Mouse (Mus musculus) forebrain, embryonic 12.5 days (tissue): ENCODE data around the gene Gm9803. TPM values are rescaled to one million over a fixed set of nuclear protein-coding genes. Genes with fewer than 3 reads are reported as not detected.

Experiments used
- ATAC-seq: fragments of 200-750 bp; cut with Nextera tagmentation; 2 replicates; pipeline ENCODE4 v1.8.0; 2017; ENCODE audit warnings: moderate TSS enrichment; ENCODE audit not compliant: low FRiP score
- H3K27ac ChIP-seq: fragments of 300-500 bp; sonication (generic); 2 replicates; pipeline ENCODE4 v1.5.1; 2016; ENCODE audit warnings: mild to moderate bottlenecking
- H3K27me3 ChIP-seq: fragments of 300-500 bp; sonication (generic); 2 replicates; pipeline ENCODE4 v1.6.1; 2016; ENCODE audit warnings: mild to moderate bottlenecking
- H3K36me3 ChIP-seq: fragments of 300-500 bp; sonication (generic); replicated peaks from 2 replicates; pipeline ENCODE4 v1.6.1; 2016; ENCODE audit warnings: mild to moderate bottlenecking
- H3K4me1 ChIP-seq: fragments of 300-500 bp; sonication (generic); 2 replicates; pipeline ENCODE4 v1.6.1; 2016
- H3K4me2 ChIP-seq: fragments of 300-500 bp; sonication (generic); 2 replicates; pipeline ENCODE4 v1.6.1; 2016; ENCODE audit warnings: mild to moderate bottlenecking, moderate library complexity
- H3K4me3 ChIP-seq: fragments of 300-500 bp; sonication (generic); replicated peaks from 2 replicates; pipeline ENCODE4 v1.5.1; 2016; ENCODE audit warnings: mild to moderate bottlenecking
- H3K9ac ChIP-seq: fragments of 300-500 bp; sonication (generic); 2 replicates; pipeline ENCODE4 v1.6.1; 2016; ENCODE audit warnings: mild to moderate bottlenecking
- H3K9me3 ChIP-seq: fragments of 300-500 bp; sonication (generic); 2 replicates; pipeline ENCODE4 v1.6.1; 2016
- WGBS: fragments of 180-500 bp; shearing (Covaris S2); methylation state at CpG from one replicate; pipeline ENCODE4 v1.1.7; 2016; 5-methylcytosine and 5-hydroxymethylcytosine counted together
- polyA plus RNA-seq: library from polyadenylated mRNA; unstranded; fragments of >200 nt; fragmentation: Nextera tagmentation; extraction: Ambion mirVana; gene quantifications from 2 replicates; pipeline ENCODE4 v1.2.1, GENCODE M21; 2016

Gene Gm9803
- polyA plus RNA-seq, 1 experiment from 2014 or later: 14.1 TPM

DNA sequence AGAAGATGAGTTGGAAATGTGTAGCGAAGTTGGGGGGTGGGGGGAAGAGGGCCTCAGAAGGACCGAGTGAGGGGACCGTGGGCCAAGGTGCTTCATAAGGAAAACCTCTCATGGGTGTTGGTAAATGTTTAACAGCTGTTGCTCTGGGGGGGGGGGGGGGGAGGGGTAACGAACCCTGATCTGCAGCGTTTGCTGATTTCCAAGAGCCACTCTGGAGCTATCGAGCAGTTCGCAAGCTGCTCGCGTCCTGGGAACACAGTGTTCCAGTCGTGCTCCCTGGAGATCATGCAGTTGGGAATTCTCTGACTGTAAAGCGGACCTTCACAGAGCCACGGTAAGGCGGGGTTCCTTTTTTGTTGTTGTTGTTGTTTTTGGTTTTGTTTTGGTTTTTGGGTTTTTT is 5.5 kb upstream of the Gm9803 start:
- ATAC-seq: no peak
- 92% methylated on average over 11 of the region's 13 CpGs for WGBS
- no peaks in the 10 kb centered on the region for H3K4me1 ChIP-seq
- no peak overlapping the region for H3K4me3 ChIP-seq
- H3K27ac ChIP-seq: no peak overlapping the region
- H3K27me3 ChIP-seq: no peaks in the 10 kb centered on the region
- H3K36me3 ChIP-seq: peaks cover 12% of the 10 kb centered on the region
- no peaks in the 10 kb centered on the region for H3K9me3 ChIP-seq
- H3K4me2 ChIP-seq: no peak overlapping the region
- H3K9ac ChIP-seq: no peak overlapping the region

DNA sequence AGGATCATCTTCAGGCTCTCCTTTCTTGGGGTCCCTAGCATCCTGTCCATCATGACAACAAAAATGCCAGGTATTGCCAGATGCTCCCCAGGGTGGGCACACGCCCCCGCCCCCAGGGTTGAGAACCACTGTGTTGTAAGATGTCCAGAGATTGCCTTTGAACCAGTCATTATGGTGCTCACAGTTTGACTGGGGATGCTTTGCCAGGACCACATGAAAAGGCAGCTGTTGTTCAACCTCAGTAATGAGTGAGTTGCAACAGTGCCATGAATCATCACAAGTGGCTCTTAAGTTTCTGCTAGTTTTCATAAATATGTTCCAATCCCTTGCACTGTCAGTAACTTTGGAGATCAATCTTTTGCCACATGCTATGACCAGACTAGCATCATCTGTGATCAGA is 3.9 kb upstream of the Gm9803 start:
- no peaks in the 10 kb centered on the region for H3K4me1 ChIP-seq
- no peak overlapping the region for H3K4me2 ChIP-seq
- no peak overlapping the region for H3K9ac ChIP-seq
- no peak overlapping the region for H3K4me3 ChIP-seq
- H3K27me3 ChIP-seq: no peaks in the 10 kb centered on the region
- peaks cover 6% of the 10 kb centered on the region for H3K36me3 ChIP-seq
- no peaks in the 10 kb centered on the region for H3K9me3 ChIP-seq
- no peak for ATAC-seq
- 92% methylated on average over 2 of the region's 2 CpGs for WGBS
- H3K27ac ChIP-seq: no peak overlapping the region

DNA sequence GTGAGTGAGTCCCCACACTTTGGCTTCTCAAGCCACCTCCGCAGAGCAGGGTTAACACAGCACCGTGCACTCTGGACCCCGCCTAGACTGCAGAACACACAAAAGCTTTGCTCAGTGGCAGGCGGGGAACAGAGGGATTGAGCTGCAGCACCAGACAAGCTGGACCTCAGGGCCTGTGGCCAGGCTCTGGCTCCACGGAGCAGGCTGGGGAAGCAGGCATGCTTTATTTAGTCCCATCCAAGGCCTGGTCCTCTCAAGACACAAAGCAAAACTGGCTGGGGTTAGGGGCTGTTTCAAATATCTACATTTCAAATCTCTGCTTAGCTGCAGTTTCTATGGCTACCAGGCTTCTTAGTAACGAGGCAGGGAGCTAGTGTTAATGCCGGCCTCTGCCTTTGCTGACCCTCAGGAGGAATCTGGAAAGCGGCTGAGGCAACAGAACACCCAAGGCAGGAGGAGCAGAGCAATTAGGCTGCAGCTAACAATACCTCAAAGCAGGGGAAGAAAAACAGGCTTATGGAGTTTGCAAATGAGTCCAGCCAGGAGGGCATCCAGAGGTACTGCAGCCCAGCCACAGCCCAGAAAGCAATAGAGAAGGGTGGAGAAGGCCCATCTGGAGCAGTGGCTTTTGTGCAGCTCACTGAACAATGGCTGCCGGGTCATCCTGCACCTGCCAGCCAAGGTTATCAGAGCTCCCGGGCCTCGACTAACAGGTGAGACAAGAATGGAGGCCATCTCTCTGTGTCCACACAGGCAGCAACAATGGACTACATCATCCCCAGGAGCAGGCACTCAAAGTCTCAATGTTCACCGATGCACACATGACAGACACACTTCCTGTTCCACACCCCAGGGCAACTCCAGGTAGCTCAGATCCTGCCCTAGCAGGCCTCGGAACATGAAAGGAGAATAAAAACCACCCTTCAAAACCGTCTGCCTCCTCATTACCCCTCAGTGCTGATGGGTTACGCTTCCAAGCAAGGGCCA is 3.7 kb downstream of the Gm9803 start:
- Histone ChIP-seq H3K9me3 (no peaks in the 10 kb centered on the region), H3K4me1 (peaks cover 25% of the 10 kb centered on the region), H3K9ac (peak overlapping the region; percentile 33), H3K4me3 (no peak overlapping the region), H3K27ac (peak overlapping the region; percentile 87), H3K36me3 (peaks cover 59% of the 10 kb centered on the region), H3K4me2 (peak overlapping the region; percentile 13; the same call in 1 of the 2 replicates), H3K27me3 (no peaks in the 10 kb centered on the region)
- peak; percentile 79 for ATAC-seq
- WGBS: 19% methylated on average over 15 of the region's 15 CpGs

DNA sequence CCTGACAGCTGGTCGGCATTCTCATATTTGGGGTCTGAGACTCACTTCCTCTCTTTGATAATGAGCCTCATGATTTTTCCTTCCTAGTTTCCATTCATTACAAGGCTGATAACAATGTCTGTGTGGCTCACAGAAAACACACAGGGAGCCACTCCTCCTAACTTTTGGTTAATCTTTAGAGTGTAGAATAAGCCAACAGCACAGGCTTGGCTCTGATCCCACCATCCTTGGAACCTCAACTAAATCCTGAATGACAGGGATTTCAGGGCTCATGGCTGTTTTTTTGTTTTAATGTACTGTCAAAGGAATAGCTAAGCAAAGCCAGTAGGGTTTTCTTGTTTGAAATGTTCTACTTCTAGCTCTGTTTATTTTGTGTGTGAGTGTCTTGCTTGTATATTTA is 10.5 kb downstream of the Gm9803 start:
- H3K4me1 ChIP-seq: peaks cover 3% of the 10 kb centered on the region
- 85% methylated on average over 1 of the region's 1 CpGs for WGBS
- no peaks in the 10 kb centered on the region for H3K9me3 ChIP-seq
- H3K4me3 ChIP-seq: no peak overlapping the region
- H3K27ac ChIP-seq: no peak overlapping the region
- no peak overlapping the region for H3K4me2 ChIP-seq
- ATAC-seq: no peak
- peaks cover 49% of the 10 kb centered on the region for H3K36me3 ChIP-seq
- H3K27me3 ChIP-seq: no peaks in the 10 kb centered on the region
- H3K9ac ChIP-seq: no peak overlapping the region

DNA sequence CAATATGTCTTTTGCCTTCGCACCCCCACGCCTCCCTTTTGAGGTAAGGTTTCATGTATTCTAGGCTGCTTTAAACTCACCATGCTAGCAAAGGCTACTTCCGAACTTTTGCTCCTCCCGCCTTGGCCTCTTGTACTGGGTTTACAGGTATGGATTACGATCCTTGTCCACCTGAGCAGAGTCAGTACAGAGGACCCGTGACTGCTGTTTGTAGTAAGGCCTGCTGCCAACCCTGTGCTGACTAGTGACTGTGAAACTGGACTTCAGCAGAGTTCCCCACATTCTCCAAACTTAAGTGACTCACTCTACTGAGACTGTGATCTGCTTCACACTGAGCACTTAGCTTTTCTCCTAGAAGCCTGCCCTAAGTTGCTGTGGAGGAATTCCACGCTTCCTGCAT is 13.8 kb downstream of the Gm9803 start:
- WGBS: 94% methylated on average over 7 of the region's 7 CpGs
- no peak overlapping the region for H3K4me3 ChIP-seq
- H3K9me3 ChIP-seq: no peaks in the 10 kb centered on the region
- H3K36me3 ChIP-seq: peaks cover 18% of the 10 kb centered on the region
- no peaks in the 10 kb centered on the region for H3K27me3 ChIP-seq
- H3K4me1 ChIP-seq: peaks cover 12% of the 10 kb centered on the region
- no peak overlapping the region for H3K9ac ChIP-seq
- no peak for ATAC-seq
- H3K4me2 ChIP-seq: no peak overlapping the region
- no peak overlapping the region for H3K27ac ChIP-seq

DNA sequence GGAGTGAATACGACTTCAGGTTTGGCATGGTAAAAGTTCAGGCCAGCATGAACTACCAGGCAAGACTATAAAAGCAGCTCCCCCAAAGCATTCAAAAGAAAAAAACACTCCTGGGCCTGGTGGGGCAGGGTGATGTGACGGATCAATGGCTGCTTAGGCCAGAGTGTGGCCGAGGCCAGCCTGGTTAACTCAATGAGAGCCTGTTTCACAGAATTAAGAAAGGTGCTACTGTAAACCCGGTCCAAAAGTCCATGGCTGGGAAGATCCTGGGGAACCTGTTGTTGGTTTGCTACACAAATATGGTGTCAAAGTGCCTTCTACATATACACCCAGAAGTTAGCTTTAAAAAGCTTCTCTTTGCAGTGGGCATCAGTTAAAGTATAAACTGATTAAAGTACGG is 14.9 kb downstream of the Gm9803 start:
- Histone ChIP-seq H3K4me2 (no peak overlapping the region; the same call in 1 of the 2 replicates), H3K9me3 (no peaks in the 10 kb centered on the region), H3K36me3 (peaks cover 14% of the 10 kb centered on the region), H3K9ac (no peak overlapping the region), H3K27me3 (no peaks in the 10 kb centered on the region), H3K4me1 (peaks cover 12% of the 10 kb centered on the region), H3K27ac (no peak overlapping the region), H3K4me3 (no peak overlapping the region)
- no peak for ATAC-seq
- WGBS: 92% methylated on average over 5 of the region's 5 CpGs

DNA sequence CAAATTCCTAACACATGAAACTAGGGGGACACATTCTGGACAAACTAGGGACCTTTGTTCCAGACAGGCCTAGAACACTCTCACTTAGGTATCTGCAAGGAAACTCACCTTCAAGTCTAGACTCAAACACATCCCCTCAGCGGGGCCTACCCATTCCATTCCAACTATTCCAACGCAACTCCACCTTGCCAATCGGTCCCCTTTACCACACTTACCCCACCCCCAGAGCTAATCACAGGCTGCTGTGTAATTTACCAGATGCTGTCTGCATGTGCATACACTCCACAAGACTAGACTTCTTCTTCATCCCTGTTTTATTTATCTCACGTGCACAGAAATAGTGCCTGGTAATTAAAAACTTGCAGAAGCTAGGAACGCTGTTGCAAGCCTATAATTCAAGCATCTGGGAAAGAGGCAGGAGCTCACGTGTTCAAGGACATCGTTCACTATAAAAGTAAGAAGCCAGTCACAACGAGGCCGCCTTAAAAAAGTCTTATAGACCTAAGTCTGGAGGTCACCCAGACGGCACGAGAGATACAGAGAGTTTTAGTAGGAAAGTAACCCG is 15.9 kb downstream of the Gm9803 start:
- WGBS: 24% methylated on average over 12 of the region's 12 CpGs
- H3K36me3 ChIP-seq: peaks cover 14% of the 10 kb centered on the region
- H3K9me3 ChIP-seq: no peaks in the 10 kb centered on the region
- peak overlapping the region; percentile 87 for H3K9ac ChIP-seq
- peak overlapping the region; percentile 67 for H3K4me2 ChIP-seq
- no peak overlapping the region for H3K27ac ChIP-seq
- H3K4me1 ChIP-seq: peaks cover 12% of the 10 kb centered on the region
- ATAC-seq: no peak
- H3K4me3 ChIP-seq: peak overlapping the region; percentile 90
- no peaks in the 10 kb centered on the region for H3K27me3 ChIP-seq

DNA sequence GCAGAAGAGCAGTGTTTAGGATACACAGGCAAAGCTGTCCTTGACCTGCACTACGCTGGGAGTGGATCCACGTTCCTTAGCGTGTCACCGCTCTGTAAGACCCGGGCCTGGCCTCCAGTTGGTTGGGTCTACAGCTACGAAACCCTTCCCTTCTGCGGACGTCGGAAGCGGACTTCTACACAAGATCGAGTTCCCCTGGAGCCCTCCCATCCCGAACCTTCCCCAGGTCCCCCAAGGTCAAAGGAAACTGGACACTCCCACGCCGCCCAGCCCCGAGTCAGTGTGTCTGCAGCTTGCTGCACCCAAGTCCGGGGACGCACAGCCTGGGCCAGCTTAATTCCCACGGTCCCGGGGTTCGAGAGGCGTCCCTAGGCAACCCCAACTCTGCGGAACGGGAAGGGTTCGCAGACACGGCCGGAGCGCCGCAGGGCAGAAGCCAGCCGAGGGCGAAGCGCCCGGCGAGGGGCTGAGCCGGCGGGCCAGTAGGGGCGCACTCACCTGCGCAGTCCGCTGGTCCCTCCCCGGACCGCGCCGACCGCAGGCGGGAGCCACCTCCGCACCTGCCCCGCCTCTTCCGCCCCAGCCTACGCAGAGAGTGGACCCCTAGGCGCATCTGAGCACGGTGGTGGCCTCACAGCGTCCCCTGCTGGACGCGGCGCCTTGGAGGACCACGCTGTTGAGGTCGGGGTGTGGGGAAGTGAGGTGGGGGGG is 16.7 kb downstream of the Gm9803 start, which contains the start of gene 1700021F05Rik:
TSS of gene 1700021F05Rik (minus strand) at position 553 of the 711 bp plus-strand sequence.
- Histone ChIP-seq H3K27ac (peak within 1 kb of the TSS; percentile 42; the same call in 1 of the 2 replicates), H3K4me3 (peak within 1 kb of the TSS; percentile 90), H3K4me1 (peaks cover 12% of the 10 kb centered on the region), H3K9me3 (no peaks in the 10 kb centered on the region), H3K4me2 (peak within 1 kb of the TSS; percentile 67), H3K9ac (peak within 1 kb of the TSS; percentile 87), H3K36me3 (peaks cover 9% of the 10 kb centered on the region), H3K27me3 (no peaks in the 10 kb centered on the region)
- peak; percentile 98 for ATAC-seq
- WGBS: under 1% methylated on average over 43 of the region's 56 CpGs

DNA sequence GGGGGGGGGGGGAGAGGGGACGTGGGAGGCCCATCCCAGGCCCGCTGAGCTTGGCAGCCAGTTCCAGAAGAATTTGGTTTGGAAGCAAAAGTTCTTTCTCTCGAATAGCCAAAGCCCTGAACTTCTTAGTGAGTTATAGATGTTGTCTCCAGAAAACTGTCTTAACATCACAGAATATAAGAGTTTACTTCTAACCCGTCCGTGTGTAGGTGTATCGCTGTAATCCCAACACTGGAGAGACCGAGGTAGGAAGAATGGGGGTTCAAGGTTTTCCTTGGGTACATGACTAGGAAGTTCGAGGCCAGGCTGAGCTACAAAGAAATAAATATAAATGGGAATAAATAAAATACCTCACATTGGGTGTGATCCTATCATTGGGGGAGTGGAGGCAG is 17.3 kb downstream of the Gm9803 start:
- ATAC-seq: peak; percentile 21; the same call in 1 of the 2 replicates
- peak overlapping the region; percentile 87; the same call in 1 of the 2 replicates for H3K9ac ChIP-seq

DNA sequence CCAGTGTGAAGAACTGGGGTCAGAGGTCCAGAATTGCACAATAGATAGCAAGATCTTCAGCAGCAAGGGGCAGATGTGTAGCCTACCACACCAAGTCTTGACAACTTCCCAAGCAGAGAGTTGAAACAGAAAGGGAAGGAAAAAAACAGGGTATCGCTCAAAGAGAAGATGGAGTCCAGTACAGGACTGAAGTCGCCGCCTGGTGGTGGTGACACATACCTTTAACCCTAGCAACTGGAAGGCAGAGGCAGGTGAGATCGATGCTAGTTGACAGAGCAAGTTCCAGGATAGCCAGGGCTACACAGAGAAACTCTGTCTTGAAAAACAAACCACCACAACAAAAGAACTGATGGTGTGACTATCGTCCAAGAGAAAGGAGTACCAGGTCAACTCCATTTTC is 25.5 kb downstream of the Gm9803 start:
- Histone ChIP-seq H3K4me3 (no peak overlapping the region), H3K9me3 (peaks cover 6% of the 10 kb centered on the region; the same call in 1 of the 2 replicates), H3K4me2 (no peak overlapping the region), H3K36me3 (no peaks in the 10 kb centered on the region), H3K27ac (no peak overlapping the region), H3K4me1 (peaks cover 4% of the 10 kb centered on the region; the same call in 1 of the 2 replicates), H3K27me3 (no peaks in the 10 kb centered on the region), H3K9ac (no peak overlapping the region)
- 58% methylated on average over 5 of the region's 5 CpGs for WGBS
- no peak for ATAC-seq

More for the DNA sequence above, 17.3 kb downstream of the Gm9803 start:
- WGBS: 60% methylated on average over 7 of the region's 8 CpGs
- Histone ChIP-seq H3K9me3 (no peaks in the 10 kb centered on the region), H3K27ac (no peak overlapping the region), H3K4me1 (peaks cover 12% of the 10 kb centered on the region), H3K4me3 (peak overlapping the region; percentile 90), H3K27me3 (no peaks in the 10 kb centered on the region), H3K36me3 (peaks cover 4% of the 10 kb centered on the region), H3K4me2 (peak overlapping the region; percentile 67)

DNA sequence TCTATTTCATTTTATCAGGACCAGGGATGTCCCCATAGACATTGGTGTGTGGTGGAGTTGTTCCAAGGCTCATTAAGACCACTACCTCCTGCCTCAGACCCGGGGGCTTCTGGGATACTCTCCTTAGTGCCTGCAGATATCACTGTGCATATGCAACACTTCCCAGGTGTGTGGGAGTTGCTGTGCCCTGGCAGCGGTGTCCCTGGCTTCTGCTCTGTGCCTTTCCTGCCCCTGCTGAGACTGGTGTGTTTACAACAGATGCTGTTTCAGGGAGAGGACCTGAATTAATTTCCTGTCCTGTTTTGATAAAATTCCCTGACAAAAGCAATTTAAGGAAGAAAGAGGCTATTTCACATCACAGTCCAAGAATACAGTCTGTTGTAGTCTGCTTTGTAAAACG is 27.0 kb downstream of the Gm9803 start:
- no peak overlapping the region for H3K9ac ChIP-seq
- WGBS: 38% methylated on average over 3 of the region's 3 CpGs
- H3K27me3 ChIP-seq: no peaks in the 10 kb centered on the region
- no peak overlapping the region for H3K4me2 ChIP-seq
- H3K4me3 ChIP-seq: no peak overlapping the region
- H3K4me1 ChIP-seq: peaks cover 4% of the 10 kb centered on the region; the same call in 1 of the 2 replicates
- peaks cover 6% of the 10 kb centered on the region; the same call in 1 of the 2 replicates for H3K9me3 ChIP-seq
- H3K36me3 ChIP-seq: no peaks in the 10 kb centered on the region
- no peak overlapping the region for H3K27ac ChIP-seq
- ATAC-seq: no peak

DNA sequence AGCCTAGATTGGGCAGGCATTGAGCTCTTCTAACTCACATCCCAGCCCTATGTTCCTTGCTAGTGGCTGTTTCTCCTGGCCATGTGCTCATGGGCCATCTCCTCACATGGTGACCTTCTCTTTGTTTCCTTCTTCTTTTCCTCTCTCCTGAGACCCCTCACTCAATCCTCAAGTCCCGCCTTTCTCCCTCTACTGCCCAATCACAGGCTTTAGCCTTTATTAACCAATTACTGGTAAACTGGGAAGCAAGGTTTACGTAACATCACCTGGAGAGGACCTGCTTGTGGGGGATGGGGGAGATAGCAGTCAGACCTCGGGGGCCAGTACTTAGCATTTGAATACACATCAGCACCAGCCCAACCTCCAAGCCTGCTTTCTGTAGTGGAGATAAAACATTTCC is 27.5 kb downstream of the Gm9803 start:
- no peak overlapping the region for H3K4me3 ChIP-seq
- WGBS: 38% methylated on average over 3 of the region's 3 CpGs
- H3K4me1 ChIP-seq: peaks cover 4% of the 10 kb centered on the region; the same call in 1 of the 2 replicates
- no peaks in the 10 kb centered on the region for H3K27me3 ChIP-seq
- no peak overlapping the region for H3K9ac ChIP-seq
- no peak overlapping the region for H3K4me2 ChIP-seq
- ATAC-seq: no peak
- no peak overlapping the region for H3K27ac ChIP-seq
- no peaks in the 10 kb centered on the region for H3K36me3 ChIP-seq
- H3K9me3 ChIP-seq: peaks cover 6% of the 10 kb centered on the region; the same call in 1 of the 2 replicates
